Mouse (Mus musculus) midbrain, embryonic 10.5 days (tissue): Measurements from ENCODE around the gene Slbp. TPM values are rescaled to one million over a fixed set of nuclear protein-coding genes. Genes with fewer than 3 reads are reported as not detected.

Source experiments
- DNase-seq: peaks from one replicate; pipeline ENCODE4 v3.0.0-alpha.2; 2017; ENCODE audit warnings: low spot score
- H3K27ac ChIP-seq: fragments of 300-500 bp; sonication (generic); replicated peaks from 2 replicates; pipeline ENCODE4 v1.5.1; 2016; ENCODE audit warnings: mild to moderate bottlenecking
- H3K27me3 ChIP-seq: fragments of 300-500 bp; sonication (generic); 2 replicates; pipeline ENCODE4 v1.6.1; 2016; ENCODE audit warnings: low read depth, mild to moderate bottlenecking; ENCODE audit not compliant: poor library complexity, severe bottlenecking
- H3K36me3 ChIP-seq: fragments of 300-500 bp; sonication (generic); 2 replicates; pipeline ENCODE4 v1.6.1; 2016; ENCODE audit warnings: mild to moderate bottlenecking, moderate library complexity
- H3K4me1 ChIP-seq: fragments of 300-500 bp; sonication (generic); 2 replicates; pipeline ENCODE4 v1.6.1; 2016
- H3K4me3 ChIP-seq: fragments of 300-500 bp; sonication (generic); 2 replicates; pipeline ENCODE4 v1.5.1; 2016; ENCODE audit warnings: mild to moderate bottlenecking, moderate library complexity
- H3K9me3 ChIP-seq: fragments of 300-500 bp; sonication (generic); replicated peaks from 2 replicates; pipeline ENCODE4 v1.6.1; 2016; ENCODE audit warnings: mild to moderate bottlenecking
- WGBS: fragments of 180-500 bp; shearing (Covaris S2); methylation state at CpG from one replicate; pipeline ENCODE4 v1.1.7; 2016; 5-methylcytosine and 5-hydroxymethylcytosine counted together
- polyA plus RNA-seq: library from polyadenylated mRNA; unstranded; fragments of >200 nt; fragmentation: Nextera tagmentation; extraction: Ambion mirVana; gene quantifications from 2 replicates; pipeline ENCODE4 v1.2.1, GENCODE M21; 2016

Slbp gene
- 309 and 347 TPM in 2 replicates for polyA plus RNA-seq

DNA sequence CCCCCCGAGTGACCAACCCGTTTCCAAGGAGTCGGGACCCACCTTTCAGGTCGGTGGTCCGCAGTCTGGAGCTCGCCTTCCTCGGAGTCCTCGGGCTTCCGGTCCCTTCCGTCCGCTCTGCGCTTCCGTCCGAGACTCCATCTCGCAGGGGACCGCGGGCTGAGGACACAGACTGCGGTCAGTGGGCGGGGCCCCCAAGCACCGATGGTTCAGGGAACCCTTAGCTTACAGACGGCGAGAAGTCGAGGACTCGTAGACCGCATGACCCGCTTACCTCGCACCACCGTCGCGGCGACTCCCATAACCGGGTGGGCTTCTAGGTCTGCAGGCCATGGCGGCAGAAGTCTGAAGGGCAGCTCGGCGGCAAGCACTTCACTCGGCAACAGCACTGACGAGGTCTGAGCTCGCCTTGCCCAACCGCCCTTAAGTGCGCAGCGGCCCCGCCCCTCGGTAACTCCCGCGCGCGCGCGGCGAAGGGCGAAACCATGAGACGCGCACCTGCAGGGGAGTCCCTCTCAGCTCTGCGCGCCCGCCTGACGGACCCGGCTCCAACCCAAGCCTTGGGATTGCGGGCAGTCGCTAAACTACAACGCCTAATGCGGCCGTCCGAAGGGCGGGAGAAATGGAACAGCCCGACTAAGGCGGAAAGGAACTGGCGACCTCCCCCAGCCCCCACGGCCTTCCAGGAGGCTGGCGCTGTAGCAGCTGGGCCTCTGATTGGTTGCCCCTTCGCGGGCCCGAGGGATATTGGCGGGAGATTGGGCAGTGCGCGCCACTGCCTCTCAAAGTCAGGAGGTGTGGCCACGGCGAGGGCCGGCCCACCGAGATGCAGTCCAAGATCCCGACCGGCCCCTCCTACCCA is at the start of gene Slbp:
Gene Slbp, minus strand, starts transcription at position 654 of the 862 bp plus-strand sequence.
- peak; percentile 98 for DNase-seq
- Histone ChIP-seq H3K4me3 (peak within 1 kb of the TSS; percentile 88), H3K27ac (peak within 1 kb of the TSS; percentile 100), H3K4me1 (peaks cover 57% of the 10 kb centered on the region), H3K36me3 (peaks cover 64% of the 10 kb centered on the region), H3K9me3 (no peaks in the 10 kb centered on the region), H3K27me3 (no peaks in the 10 kb centered on the region)
- WGBS, result under 1% methylated on average over 82 of the region's 82 CpGs

DNA sequence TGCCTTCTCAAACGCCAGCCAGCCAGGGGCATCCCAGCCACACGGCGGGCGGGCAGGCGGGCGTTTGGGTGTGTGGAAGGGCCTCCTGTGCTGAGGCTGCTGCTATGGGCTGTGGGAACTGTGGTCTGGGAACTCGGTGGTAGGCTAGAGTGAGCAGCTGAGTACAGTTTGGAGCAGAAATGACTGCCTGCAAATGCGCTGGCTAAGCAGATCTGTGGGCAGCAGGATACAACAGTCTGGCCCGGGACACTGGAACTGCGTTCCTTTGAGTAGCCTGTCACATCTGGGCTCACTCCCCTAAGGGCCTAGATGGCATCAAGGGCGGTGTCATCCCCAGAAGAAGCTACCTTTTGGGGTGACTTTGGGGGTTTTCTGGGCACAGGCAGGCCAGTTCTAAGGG is 49.5 kb upstream of the Slbp start:
- Histone ChIP-seq H3K4me3 (no peak overlapping the region), H3K9me3 (no peaks in the 10 kb centered on the region), H3K4me1 (peaks cover 100% of the 10 kb centered on the region), H3K36me3 (no peaks in the 10 kb centered on the region), H3K27me3 (peaks cover 88% of the 10 kb centered on the region), H3K27ac (peak overlapping the region; percentile 72)
- 86% methylated on average over 11 of the region's 11 CpGs for WGBS
- DNase-seq, result no peak

DNA sequence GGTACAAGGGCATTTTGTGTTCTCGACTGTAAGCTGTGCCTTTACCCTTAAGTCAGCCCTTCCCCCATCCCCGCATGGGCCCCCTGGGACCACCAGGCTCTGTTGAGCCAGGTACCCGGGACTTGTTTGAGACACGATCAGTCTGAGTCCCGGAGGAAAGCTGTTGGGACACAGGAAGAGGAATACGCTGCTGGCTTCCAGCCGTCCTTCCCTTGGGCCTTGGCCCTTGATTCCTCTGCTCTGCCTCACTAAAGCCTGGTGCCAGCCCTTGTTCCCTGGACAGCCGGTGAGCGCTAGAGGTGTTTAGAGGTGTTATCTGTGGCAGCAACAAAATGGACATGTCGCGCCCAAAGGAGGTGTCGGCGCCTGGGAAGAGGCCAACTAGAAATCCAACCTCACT is 47.6 kb upstream of the Slbp start:
- no peak for DNase-seq
- H3K4me3 ChIP-seq, result no peak overlapping the region
- H3K9me3 ChIP-seq, result no peaks in the 10 kb centered on the region
- H3K27ac ChIP-seq, result peak overlapping the region; percentile 94
- H3K4me1 ChIP-seq, result peaks cover 100% of the 10 kb centered on the region
- 54% methylated on average over 13 of the region's 13 CpGs for WGBS
- no peaks in the 10 kb centered on the region for H3K36me3 ChIP-seq
- peaks cover 94% of the 10 kb centered on the region for H3K27me3 ChIP-seq

DNA sequence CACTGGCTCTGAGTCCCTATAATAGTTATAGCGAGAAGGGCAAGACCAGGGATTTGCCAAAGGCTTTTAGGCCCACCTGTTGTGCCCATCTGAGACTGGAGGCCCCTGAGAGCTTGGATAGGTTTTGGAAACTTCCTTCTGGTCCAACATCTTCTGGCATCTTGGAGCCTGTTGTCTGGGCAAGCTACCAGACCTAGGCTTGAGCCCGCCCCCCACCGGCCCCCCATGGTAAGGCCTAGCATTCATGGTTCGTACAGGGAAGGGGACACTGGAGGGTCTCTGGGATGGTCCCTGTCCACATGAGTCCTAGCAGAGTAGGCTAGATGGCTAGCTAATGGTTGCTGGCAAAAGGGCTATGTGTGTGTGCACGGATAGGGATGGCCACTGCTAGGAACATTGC is 46.3 kb upstream of the Slbp start:
- Histone ChIP-seq H3K27me3 (peaks cover 100% of the 10 kb centered on the region), H3K4me1 (peaks cover 100% of the 10 kb centered on the region), H3K36me3 (no peaks in the 10 kb centered on the region), H3K4me3 (no peak overlapping the region), H3K27ac (peak overlapping the region; percentile 94), H3K9me3 (no peaks in the 10 kb centered on the region)
- WGBS, result 74% methylated on average over 5 of the region's 5 CpGs
- DNase-seq, result no peak

DNA sequence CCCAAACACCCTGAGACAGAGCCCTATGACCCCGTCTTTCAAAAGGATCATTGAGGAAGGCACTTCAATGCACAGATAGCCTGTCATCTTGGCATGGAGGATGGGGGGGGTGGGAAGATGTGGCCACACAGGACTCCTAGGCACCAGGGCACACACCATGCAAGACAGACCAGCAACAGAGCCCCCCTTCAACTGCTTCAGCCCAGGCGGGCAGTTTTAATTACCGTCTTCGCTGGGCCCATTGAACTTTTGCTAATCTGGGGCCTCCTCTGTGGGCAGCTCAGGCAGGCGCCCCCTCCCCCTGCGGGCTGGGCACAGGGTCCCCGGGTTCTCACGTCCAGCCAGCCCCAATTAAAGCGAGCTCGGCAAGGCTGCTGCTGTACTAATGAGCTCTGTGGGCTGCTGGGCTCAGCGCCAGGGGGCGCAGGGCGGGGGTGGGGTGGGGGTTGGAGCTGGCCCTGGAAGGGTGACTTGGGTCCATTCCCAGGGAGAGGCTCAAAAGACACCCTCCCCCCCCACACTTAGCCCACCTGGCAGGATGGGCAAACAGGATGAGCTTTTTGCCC is 45.7 kb upstream of the Slbp start:
- Histone ChIP-seq H3K9me3 (no peaks in the 10 kb centered on the region), H3K4me1 (peaks cover 100% of the 10 kb centered on the region), H3K4me3 (peak overlapping the region; percentile 18), H3K27ac (peak overlapping the region; percentile 94), H3K27me3 (peaks cover 100% of the 10 kb centered on the region), H3K36me3 (no peaks in the 10 kb centered on the region)
- DNase-seq, result no peak
- 15% methylated on average over 13 of the region's 13 CpGs for WGBS

DNA sequence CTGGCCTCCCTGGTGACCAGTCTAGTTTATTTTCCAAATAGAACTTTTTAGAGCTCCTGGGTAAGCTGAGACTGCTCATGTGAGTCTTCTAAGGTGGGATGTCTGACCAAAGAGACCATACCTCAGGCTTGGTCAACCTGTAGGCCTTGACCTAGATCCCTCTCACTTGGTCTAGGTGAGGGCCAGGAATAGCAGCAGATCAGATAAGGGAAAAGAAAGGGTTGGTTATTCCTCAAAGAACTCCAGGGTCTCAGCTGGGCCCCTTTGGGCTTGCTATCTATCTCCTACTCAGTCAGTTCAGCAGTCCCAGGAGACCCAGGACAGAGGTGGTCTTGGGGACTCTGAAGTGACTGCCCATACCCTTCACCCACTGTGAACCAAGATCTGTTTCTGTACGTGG is 45.2 kb upstream of the Slbp start:
- Histone ChIP-seq H3K9me3 (no peaks in the 10 kb centered on the region), H3K4me1 (peaks cover 100% of the 10 kb centered on the region), H3K4me3 (peak overlapping the region; percentile 18; the same call in 1 of the 2 replicates), H3K27ac (peak overlapping the region; percentile 94), H3K36me3 (no peaks in the 10 kb centered on the region), H3K27me3 (peaks cover 100% of the 10 kb centered on the region)
- no peak for DNase-seq
- WGBS, result 10% methylated on average over 1 of the region's 1 CpGs

DNA sequence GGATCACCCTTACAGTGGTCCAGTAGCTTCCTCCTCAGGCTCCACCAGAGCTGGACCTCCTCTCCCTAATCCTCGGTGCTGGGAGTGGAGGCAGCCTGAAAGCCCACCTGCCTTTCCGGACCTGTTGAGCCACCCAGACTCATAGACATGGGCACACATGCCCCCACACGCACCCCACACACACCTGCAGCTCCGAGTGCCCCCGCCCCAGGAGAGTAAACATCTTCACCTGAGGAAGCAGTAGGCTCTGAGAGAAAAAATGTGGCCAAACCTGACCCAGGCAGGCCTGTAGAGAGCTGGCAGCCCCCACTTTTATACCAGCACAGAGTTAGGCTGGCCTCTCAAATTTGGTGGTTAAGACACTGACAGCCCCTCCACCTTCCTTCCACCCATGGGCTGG is 44.1 kb upstream of the Slbp start:
- 40% methylated on average over 5 of the region's 5 CpGs for WGBS
- H3K4me1 ChIP-seq, result peaks cover 98% of the 10 kb centered on the region
- H3K4me3 ChIP-seq, result peak overlapping the region; percentile 54
- H3K36me3 ChIP-seq, result no peaks in the 10 kb centered on the region
- H3K27me3 ChIP-seq, result peaks cover 100% of the 10 kb centered on the region
- H3K27ac ChIP-seq, result peak overlapping the region; percentile 94
- H3K9me3 ChIP-seq, result no peaks in the 10 kb centered on the region
- no peak for DNase-seq

DNA sequence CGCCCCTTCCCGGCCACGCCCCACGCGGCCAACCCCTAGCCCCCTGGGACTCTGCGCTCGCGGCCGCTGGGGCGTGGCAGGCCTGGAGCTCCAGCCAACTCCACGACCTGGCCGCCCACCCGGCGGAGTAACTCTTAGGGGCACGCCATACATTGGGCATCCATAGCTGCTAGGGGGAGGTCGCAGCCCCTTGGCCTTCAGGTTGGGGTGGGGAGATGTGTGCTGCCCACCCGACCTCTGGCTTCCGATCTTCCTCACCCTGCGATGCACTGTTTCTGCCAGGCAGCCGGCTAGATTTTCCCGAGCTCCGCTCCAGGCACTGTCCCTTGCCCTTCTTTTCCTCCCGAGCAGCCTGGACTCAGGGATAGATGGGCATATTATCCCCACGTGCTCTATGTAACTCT is 43.3 kb upstream of the Slbp start:
- peaks cover 92% of the 10 kb centered on the region for H3K4me1 ChIP-seq
- no peaks in the 10 kb centered on the region for H3K9me3 ChIP-seq
- WGBS, result 1% methylated on average over 24 of the region's 24 CpGs
- no peak for DNase-seq
- H3K27me3 ChIP-seq, result peaks cover 100% of the 10 kb centered on the region
- H3K4me3 ChIP-seq, result peak overlapping the region; percentile 54
- H3K36me3 ChIP-seq, result no peaks in the 10 kb centered on the region
- H3K27ac ChIP-seq, result peak overlapping the region; percentile 94

DNA sequence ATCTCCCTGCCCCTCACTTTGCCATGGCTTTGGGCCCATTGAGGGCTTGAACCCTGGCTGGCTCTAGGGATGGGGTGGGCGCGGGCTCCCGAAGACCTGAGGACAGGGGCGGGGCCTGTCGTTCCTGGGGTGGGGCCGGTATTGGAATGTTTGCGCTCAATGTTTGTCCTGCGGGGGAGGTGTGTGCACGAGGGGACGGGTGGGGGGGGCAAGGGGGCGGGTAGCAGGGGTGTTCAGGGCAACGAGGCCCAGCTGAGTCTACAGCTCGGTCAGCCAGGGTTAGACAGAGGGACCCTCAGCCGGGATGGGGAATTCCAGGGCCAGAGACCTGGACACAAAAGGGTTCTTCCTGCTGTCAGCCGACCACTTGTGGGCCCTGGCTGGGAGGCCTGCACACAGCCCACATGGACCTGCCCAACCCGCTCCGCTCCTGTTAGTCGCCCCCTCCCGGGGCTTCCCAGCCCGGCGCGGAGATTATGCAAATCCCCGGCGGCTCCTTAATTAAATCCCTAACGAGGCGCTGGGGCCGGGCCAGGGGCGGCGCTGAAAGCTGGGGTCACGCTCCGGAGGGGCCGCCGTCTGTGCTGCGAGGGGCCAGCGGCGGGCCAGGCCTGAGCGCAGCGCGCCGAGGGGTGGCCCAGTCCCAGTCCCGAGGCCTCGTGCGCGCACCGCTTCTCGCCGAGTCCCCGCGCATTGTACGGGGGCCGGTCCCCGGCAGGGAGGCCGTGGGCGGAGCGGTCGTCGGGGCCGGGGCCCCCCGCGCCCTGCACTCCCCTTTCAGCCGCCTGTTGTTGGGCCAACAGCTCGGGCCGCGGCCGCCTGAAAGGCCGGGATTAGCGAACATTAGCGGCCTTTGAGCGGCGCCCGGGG is 42.7 kb upstream of the Slbp start:
- H3K27me3 ChIP-seq, result peaks cover 100% of the 10 kb centered on the region

DNA sequence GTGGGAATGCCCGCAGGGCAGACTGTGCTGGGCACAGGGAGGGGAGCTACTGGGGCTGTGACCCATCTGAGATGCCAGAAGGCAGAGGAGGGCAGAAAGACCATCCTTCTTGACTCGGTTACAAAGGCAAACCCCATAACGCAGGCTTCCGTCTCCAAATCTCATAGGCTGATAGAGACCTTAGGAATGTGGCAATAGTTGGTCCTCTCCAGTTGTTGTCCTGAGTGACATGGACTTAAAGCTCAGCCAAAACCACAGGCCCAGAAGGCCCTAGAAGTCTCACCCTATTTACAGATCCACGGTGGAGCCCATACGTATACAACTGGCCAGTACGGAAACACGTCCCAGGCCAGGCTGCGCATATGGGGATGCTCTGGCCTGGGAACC is 42.1 kb upstream of the Slbp start:
- 30% methylated on average over 9 of the region's 9 CpGs for WGBS
- no peak for DNase-seq
- Histone ChIP-seq H3K27me3 (peaks cover 100% of the 10 kb centered on the region), H3K27ac (peak overlapping the region; percentile 94), H3K4me1 (peaks cover 92% of the 10 kb centered on the region), H3K36me3 (no peaks in the 10 kb centered on the region), H3K9me3 (no peaks in the 10 kb centered on the region), H3K4me3 (peak overlapping the region; percentile 54)

More for the DNA sequence above, 42.7 kb upstream of the Slbp start:
- peak overlapping the region; percentile 54 for H3K4me3 ChIP-seq
- WGBS, result under 1% methylated on average over 71 of the region's 71 CpGs
- H3K36me3 ChIP-seq, result no peaks in the 10 kb centered on the region
- peak overlapping the region; percentile 94 for H3K27ac ChIP-seq
- peak; percentile 91 for DNase-seq
- H3K4me1 ChIP-seq, result peaks cover 92% of the 10 kb centered on the region
- no peaks in the 10 kb centered on the region for H3K9me3 ChIP-seq

DNA sequence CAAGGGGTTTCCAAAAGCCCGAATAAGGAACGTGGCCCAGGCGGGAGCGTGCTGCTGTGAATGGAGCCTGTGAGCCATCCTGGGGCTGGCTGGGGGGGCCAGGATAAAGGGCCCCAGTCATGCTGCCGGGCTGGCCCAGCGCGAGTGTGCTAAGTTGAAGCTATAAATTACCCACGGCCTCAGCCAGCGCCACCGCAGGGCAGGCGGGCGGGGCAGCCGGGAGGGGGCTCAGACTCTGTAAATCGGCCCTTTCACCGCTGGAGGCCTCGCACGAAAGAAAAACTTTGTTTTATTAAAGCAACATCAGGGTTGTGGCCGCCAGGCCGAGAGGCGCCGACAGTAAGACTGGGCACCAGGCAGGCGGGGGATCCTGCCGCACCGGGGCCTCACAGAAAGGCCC is 40.0 kb upstream of the Slbp start:
- H3K4me1 ChIP-seq, result peaks cover 88% of the 10 kb centered on the region
- peaks cover 100% of the 10 kb centered on the region for H3K27me3 ChIP-seq
- DNase-seq, result peak; percentile 60
- H3K4me3 ChIP-seq, result peak overlapping the region; percentile 36
- H3K9me3 ChIP-seq, result no peaks in the 10 kb centered on the region
- H3K27ac ChIP-seq, result peak overlapping the region; percentile 84
- no peaks in the 10 kb centered on the region for H3K36me3 ChIP-seq
- 3% methylated on average over 24 of the region's 24 CpGs for WGBS

DNA sequence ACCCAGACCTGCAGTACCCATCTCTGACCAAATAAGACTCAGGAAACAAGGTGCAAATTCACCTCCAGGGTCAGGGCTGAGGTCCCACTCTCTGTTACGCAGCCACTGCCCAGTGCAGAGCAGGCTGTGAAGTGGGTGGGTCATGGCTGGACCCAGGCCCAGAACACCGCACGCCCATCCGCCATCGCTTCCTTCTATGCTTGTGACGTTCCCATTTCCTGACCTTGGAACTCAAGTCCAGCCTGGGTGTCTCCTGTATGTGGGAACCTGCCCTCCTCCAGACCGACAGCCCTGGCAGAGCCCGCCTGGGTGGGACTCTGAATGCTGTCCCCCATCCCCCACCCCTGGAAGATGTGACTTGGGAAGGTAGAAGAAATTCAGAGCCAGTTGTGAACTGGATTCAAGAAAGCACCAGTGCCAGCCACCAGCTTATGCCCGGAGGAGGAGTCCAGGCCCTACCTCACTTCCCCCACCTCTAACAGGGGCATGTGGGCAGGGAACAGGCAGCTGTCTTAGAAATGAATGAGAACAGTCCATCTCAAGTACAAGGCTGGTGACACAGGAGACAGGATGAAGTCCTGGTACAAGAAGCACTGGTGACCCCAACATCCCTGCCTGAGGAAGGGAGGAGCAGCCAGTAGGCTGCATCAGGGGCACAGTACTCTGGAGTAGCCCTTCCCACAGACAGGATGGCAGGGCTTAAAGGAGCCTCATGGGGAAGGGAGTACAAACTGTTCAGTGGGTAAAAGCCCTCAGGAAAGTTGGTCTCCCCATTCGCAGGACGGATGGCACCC is 37.7 kb upstream of the Slbp start:
- Histone ChIP-seq H3K36me3 (no peaks in the 10 kb centered on the region), H3K4me3 (peak overlapping the region; percentile 42), H3K9me3 (no peaks in the 10 kb centered on the region), H3K27me3 (peaks cover 100% of the 10 kb centered on the region), H3K27ac (peak overlapping the region; percentile 88), H3K4me1 (peaks cover 65% of the 10 kb centered on the region)
- DNase-seq, result no peak
- WGBS, result 81% methylated on average over 11 of the region's 11 CpGs
